Mouse (Mus musculus) ES-E14 (cell line): ENCODE measurements at regions not wholly inside any gene's neighbourhood (a gene's known extent, or its start where the extent isn't known, plus 50 kb on each side); places are given as distances from the start of the nearest gene placed in this dataset.

ENCODE experiments used
- CHD2 ChIP-seq: IDR thresholded peaks from 2 replicates; pipeline ENCODE4 v1.6.1; 2014; ENCODE audit warnings: mild to moderate bottlenecking, low read depth, low read length, inconsistent platforms
- HCFC1 ChIP-seq: IDR thresholded peaks from 2 replicates; pipeline ENCODE4 v1.6.1; 2012; ENCODE audit warnings: low read length, inconsistent platforms, borderline replicate concordance; ENCODE audit not compliant: insufficient read depth
- MAFK ChIP-seq: IDR thresholded peaks from 2 replicates; pipeline ENCODE4 v1.6.1; 2014; ENCODE audit warnings: mild to moderate bottlenecking, low read depth, low read length, inconsistent platforms; ENCODE audit not compliant: insufficient read depth
- ZC3H11A ChIP-seq: IDR thresholded peaks from 2 replicates; pipeline ENCODE4 v1.6.1; 2012; ENCODE audit warnings: low read depth, mild to moderate bottlenecking, inconsistent platforms, low read length, borderline replicate concordance
- ZNF384 ChIP-seq: IDR thresholded peaks from 2 replicates; pipeline ENCODE4 v1.6.1; 2012; ENCODE audit warnings: low read depth, low read length, inconsistent platforms

GRCm38 (mm10) chr15:97610767-97611166 is 94.9 kb downstream of the Rpap3 start:
- no peak for TF ChIP-seq ZNF384
- TF ChIP-seq ZC3H11A = no peak
- no peak for TF ChIP-seq MAFK
- no peak for TF ChIP-seq HCFC1
- TF ChIP-seq CHD2 = no peak
